Mouse (Mus musculus) layer of hippocampus, adult 8-10 months (tissue): ENCODE data around the gene Mapre3. TPM values are rescaled to one million over a fixed set of nuclear protein-coding genes. Genes with fewer than 3 reads are reported as not detected.
"Not testable (repeated sequence)": the region's sequence is repeated elsewhere in the genome, so short reads cannot be mapped to it uniquely, and the experiment has no call there.

Experiments used
- DNase-seq, 2 experiments: peaks; one replicate each; pipeline ENCODE4 v3.0.0; 2022; ENCODE audit warnings: low spot score in 2 of 2
- total RNA-seq, 4 experiments: library from RNA; stranded (reverse); gene quantifications; 2 replicates each; pipeline ENCODE4 v1.2.4; 2022

The Mapre3 gene
- total RNA-seq, 4 experiments from 2014 or later = 225 to 231 (median 227) TPM

GRCm38 (mm10) chr5:30881839-30882238, 67.4 kb downstream of the Mapre3 start:
- not testable (repeated sequence) for DNase-seq

- no peak for DNase-seq
Measured at GRCm38 (mm10) chr5:30886209-30886608, 71.8 kb downstream of the Mapre3 start.

DNA sequence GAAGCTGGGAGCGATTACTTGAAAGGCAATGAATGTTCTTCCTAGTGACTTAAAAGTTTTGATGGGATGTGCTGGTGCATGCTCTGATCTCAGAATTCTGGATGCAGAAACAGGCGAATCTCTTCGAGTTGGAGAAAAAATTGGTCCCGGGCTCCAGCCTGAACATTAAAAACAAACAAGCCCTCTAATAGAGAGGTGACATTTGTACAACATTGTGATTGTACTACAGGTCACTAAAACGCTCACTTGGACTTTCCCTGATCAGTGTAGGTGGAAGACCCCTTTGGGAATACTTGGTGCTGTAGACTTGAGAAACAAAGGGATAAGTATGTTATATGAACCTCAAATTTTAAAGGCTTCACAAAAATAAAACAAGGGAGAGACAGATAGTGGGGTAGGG, 72.3 kb downstream of the Mapre3 start:
- DNase-seq = no peak

GRCm38 (mm10) chr5:30887331-30887761, 72.9 kb downstream of the Mapre3 start:
- DNase-seq = no peak

GRCm38 (mm10) chr5:30887858-30888336, 73.5 kb downstream of the Mapre3 start:
- peak; percentile 90 to 97 for DNase-seq

- peak; percentile 93 to 95 for DNase-seq
Measured at GRCm38 (mm10) chr5:30888337-30889087, 74.1 kb downstream of the Mapre3 start, which contains the start of gene Agbl5. Gene Agbl5, plus strand, starts transcription at chr5:30888694.

GRCm38 (mm10) chr5:30889088-30889754, 74.8 kb downstream of the Mapre3 start:
- DNase-seq = peak in 1 of 2 experiments; percentile 55

DNA sequence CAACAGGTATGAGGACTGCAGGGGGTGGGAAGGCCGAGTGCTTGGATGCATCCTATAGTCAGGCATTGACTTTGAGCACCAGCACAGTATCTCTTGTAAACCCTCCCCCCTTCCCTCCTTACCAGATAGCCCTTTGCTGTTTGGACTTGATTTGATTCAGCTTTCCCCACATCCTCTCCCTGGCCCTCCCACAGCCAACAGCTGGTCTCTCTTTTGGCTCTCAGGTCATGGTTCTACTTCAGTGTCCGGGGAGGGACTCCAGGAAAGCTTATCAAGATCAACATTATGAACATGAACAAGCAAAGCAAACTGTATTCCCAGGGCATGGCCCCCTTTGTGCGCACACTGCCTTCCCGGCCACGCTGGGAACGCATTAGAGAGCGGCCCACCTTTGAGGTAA, 75.9 kb downstream of the Mapre3 start:
- DNase-seq = no peak

DNA sequence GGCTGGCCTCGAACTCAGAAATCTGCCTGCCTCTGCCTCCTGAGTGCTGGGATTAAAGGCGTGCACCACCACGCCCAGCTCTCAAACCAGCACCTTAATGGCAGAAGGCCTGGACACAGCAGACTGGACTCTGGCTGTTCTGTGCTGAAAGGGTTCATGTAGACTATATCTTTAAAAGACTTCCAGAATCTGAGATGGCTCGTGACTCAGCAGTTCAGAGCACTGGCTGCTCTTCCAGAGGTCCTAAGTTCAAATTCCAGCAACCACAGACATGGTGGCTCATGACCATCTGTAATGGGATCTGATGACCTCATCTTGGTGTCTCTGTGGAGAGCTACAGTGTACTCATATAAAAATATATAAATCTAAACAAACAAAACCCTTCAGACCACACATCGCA, 87.4 kb downstream of the Mapre3 start:
- no peak for DNase-seq

DNA sequence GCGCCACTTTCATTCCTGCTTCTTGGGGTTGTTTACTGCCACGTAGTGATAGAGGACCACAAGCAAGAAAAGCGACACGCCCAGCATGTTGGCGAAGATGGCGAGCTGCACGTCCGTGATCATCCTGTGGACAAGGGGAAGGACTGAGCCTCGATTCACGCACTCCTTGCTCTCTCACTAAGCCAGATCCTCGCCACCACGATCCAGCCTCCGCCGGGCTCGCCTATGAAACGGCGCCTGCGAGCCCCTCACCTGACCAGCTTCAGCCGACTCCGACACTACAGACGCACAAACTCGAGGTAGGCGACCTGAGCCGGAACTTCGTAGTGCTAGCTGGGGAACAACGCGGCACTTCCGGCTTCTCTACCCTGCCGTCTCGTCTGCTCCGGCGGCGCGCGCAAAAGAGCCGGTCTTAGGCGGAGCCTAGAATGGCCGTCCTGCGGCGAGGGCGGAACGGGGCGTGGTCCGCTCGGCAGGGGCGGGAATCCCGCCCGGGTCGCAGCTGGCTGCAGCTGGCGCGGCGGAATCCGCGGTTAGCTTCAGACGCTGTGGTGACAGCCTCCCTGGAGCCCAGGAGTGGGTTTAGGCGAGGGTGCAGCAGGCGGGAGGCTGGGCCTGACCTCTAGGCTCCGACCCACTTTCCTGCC, 93.1 kb downstream of the Mapre3 start, which contains the start of gene Ost4:
Gene Ost4, minus strand, starts transcription at position 376 of the 647 bp plus-strand sequence.
- DNase-seq = peak; percentile 93 to 95

DNA sequence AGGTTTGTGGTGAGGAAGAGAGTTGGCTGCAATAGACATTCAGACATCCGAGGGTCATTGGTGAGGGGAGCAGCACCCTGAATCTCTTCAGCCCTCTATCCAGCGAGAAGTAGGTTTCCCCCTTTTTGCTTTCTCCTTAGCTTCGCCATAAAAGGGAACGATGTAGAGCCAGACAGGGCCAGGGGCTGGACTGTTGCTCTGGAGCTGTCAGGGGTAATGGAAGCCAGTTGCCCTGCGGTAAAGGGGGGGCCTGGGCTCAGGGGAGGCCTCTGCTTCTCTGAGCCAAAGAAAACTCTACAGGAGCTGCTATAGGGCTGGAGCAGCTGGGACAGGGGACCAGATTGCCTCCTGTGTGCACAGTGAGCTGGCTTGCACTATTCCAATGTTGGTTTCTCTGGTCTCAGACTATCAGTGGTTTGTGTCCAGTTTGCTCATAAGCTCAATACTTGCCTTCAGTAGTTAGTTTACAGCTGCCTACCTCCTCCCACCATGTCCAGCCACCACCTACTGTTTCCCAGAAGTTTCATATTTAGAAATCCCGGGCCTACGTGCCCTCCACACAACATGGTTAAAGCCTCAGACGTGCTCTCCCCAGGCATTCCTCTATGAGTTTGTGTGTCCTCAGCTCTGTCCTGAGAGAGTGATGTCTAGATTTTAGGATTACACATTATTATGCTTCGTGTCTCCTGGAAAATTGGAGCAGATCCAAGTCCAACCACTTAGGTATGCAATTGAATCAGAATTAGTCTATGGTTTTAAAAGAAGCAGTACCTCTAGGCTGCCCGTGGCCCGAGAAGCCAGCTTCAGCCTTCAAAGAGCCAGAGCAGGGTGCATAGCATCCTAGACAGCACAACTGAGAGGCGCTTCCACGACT, 94.2 kb downstream of the Mapre3 start:
- DNase-seq = no peak

- DNase-seq = no peak
Measured at GRCm38 (mm10) chr5:30909300-30909659, 94.8 kb downstream of the Mapre3 start.

DNA sequence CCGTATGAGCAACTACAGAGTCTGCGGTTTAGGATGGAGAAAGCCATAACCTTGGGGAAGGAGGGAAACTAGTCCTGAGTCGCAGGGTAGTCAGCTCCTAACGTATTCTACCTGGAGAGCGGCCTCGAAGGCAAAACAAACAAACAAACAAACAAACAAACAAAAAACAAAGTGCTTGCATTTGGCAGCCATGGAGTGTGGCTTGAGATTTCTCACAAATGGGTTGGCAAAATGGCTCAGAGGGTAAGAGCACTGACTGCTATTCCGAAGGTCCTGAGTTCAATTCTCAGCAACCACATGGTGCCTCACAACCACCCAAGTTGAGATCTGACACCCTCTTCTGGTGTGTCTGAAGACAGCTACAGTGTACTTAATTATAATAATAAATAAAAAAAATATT, 95.4 kb downstream of the Mapre3 start:
- no peak for DNase-seq

DNA sequence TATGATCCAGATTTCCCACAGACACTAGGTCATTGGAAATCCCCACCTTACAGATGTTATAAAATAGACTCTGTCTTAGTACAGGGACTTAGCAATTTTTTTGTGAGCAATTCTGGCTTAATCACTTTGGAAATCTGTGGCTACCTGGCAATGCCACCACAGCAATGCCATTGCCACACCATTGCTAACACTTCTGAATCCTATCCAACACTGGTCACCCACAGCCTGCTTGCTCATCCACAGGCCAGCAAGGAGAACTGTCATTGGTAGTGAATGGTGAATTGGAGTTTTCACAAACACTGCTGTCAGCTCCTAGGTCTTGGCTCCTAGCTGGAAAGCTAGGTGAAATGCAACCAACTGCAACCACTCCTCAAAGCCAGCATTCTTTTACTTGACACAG, 96.0 kb downstream of the Mapre3 start:
- no peak for DNase-seq

DNA sequence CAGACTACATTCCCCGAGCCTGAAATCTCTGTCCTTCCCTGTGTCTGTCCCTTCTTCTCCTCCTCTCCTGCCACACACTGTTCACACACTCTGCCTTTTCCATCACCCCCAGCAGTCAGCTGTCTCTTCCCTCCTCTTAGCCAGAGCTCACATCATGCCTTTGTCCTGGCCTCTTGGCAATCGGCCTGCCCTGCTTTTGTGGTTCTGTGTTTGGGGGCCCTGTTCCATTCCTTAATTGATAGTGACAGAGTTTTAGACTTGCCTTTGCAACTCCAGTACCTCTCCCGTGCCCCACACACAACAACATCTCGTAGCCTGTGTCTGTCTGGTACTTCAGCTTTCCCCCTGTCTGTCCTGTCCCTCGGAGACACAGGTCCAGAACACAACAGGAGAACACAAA, 97.7 kb downstream of the Mapre3 start:
- DNase-seq = no peak

GRCm38 (mm10) chr5:30913060-30913841, 98.8 kb downstream of the Mapre3 start, which contains the start of gene Emilin1:
Gene Emilin1, plus strand, starts transcription at chr5:30913402.
- no peak for DNase-seq

GRCm38 (mm10) chr5:30914101-30914635, 99.7 kb downstream of the Mapre3 start:
- DNase-seq = no peak

GRCm38 (mm10) chr5:30914849-30915248, 100.4 kb downstream of the Mapre3 start:
- no peak for DNase-seq

DNA sequence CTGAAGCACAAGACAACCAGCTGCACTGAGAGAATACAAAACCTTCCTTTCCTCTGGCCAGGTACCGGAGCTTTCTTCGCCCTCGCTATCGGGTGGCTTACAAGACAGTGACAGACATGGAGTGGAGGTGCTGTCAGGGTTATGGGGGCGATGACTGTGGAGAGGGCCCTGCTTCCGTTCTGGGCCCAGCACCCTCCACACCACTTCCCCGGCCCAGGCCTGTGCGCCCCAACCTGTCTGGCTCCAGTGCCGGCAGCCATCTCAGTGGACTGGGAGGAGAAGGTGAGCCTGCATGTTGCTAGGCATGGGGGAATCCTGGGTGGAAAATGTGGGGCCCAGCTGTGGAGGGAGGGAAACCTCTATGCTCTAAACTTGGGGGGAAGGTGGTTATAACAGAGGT, 101.0 kb downstream of the Mapre3 start:
- no peak for DNase-seq
